Mouse (Mus musculus): ENCODE measurements at regions not wholly inside any gene's neighbourhood (a gene's known extent, or its start where the extent isn't known, plus 50 kb on each side); places are given as distances from the start of the nearest gene placed in this dataset.
"Not testable (repeated sequence)": the region's sequence is repeated elsewhere in the genome, so short reads cannot be mapped to it uniquely, and the experiment has no call there.

GRCm38 (mm10) chr8:8959021-8959786 lies 268.9 kb upstream of the Arglu1 start:
- Histone ChIP-seq H3K4me3 (no peak overlapping the region), H3K27ac (peak overlapping the region; percentile 64)
- TF ChIP-seq CTCF (conservative IDR thresholded peaks at IDR 0.05), result no peak
- no peak for DNase-seq (ENCODE audit: low spot score in 2 of 2)

- H3K27ac ChIP-seq, result peak overlapping the region; percentile 64; the same call in 1 of the 2 replicates
- not testable (repeated sequence) for H3K4me3 ChIP-seq; DNase-seq (ENCODE audit: low spot score in 2 of 2)
Observed at GRCm38 (mm10) chr8:8958140-8958539, 267.8 kb upstream of the Arglu1 start.

GRCm38 (mm10) chr8:8952212-8952611 lies 261.9 kb upstream of the Arglu1 start:
- no peak for DNase-seq (ENCODE audit: low spot score in 2 of 2)
- TF ChIP-seq CTCF (conservative IDR thresholded peaks at IDR 0.05), result no peak
- Histone ChIP-seq H3K27ac (no peak overlapping the region), H3K4me3 (no peak overlapping the region)

- Histone ChIP-seq H3K27ac (no peak overlapping the region), H3K4me3 (no peak overlapping the region)
- TF ChIP-seq CTCF (conservative IDR thresholded peaks at IDR 0.05), result no peak
- no peak for DNase-seq (ENCODE audit: low spot score in 2 of 2)
Observed at GRCm38 (mm10) chr8:8951186-8951585, 260.9 kb upstream of the Arglu1 start.

- Histone ChIP-seq H3K27ac (no peak overlapping the region), H3K4me3 (no peak overlapping the region)
- no peak for DNase-seq (ENCODE audit: low spot score in 2 of 2)
- no peak for TF ChIP-seq CTCF (conservative IDR thresholded peaks at IDR 0.05)
Observed at GRCm38 (mm10) chr8:8947516-8948161, 257.3 kb upstream of the Arglu1 start.

GRCm38 (mm10) chr8:8942991-8943390 lies 252.7 kb upstream of the Arglu1 start:
- Histone ChIP-seq H3K27ac (no peak overlapping the region), H3K4me3 (no peak overlapping the region)
- no peak for TF ChIP-seq CTCF (conservative IDR thresholded peaks at IDR 0.05)
- no peak for DNase-seq (ENCODE audit: low spot score in 2 of 2)

GRCm38 (mm10) chr8:8940899-8941298 lies 250.6 kb upstream of the Arglu1 start:
- no peak for DNase-seq (ENCODE audit: low spot score in 2 of 2)
- no peak for TF ChIP-seq CTCF (conservative IDR thresholded peaks at IDR 0.05)
- Histone ChIP-seq H3K27ac (no peak overlapping the region), H3K4me3 (no peak overlapping the region)

- no peak for TF ChIP-seq CTCF (conservative IDR thresholded peaks at IDR 0.05)
- DNase-seq (ENCODE audit: low spot score in 2 of 2), result no peak
- Histone ChIP-seq H3K4me3 (no peak overlapping the region), H3K27ac (no peak overlapping the region)
Observed at GRCm38 (mm10) chr8:8938536-8938935, 248.2 kb upstream of the Arglu1 start.

GRCm38 (mm10) chr8:8932466-8932865 lies 242.1 kb upstream of the Arglu1 start:
- no peak for TF ChIP-seq CTCF (conservative IDR thresholded peaks at IDR 0.05)
- DNase-seq (ENCODE audit: low spot score in 2 of 2), result no peak
- Histone ChIP-seq H3K4me3 (no peak overlapping the region), H3K27ac (no peak overlapping the region)

GRCm38 (mm10) chr8:8931746-8932145 lies 241.4 kb upstream of the Arglu1 start:
- H3K4me3 ChIP-seq, result no peak overlapping the region
- TF ChIP-seq CTCF (conservative IDR thresholded peaks at IDR 0.05), result no peak
- no peak overlapping the region for H3K27ac ChIP-seq
- no peak for DNase-seq (ENCODE audit: low spot score in 2 of 2)

- Histone ChIP-seq H3K27ac (no peak overlapping the region), H3K4me3 (no peak overlapping the region)
- no peak for DNase-seq (ENCODE audit: low spot score in 2 of 2)
- TF ChIP-seq CTCF (conservative IDR thresholded peaks at IDR 0.05), result no peak
Observed at GRCm38 (mm10) chr8:8928074-8928862, 237.9 kb upstream of the Arglu1 start.

- H3K4me3 ChIP-seq, result no peak overlapping the region
- no peak for DNase-seq (ENCODE audit: low spot score in 2 of 2)
- H3K27ac ChIP-seq, result no peak overlapping the region
- TF ChIP-seq CTCF (conservative IDR thresholded peaks at IDR 0.05), result no peak
Observed at GRCm38 (mm10) chr8:8921446-8921845, 231.1 kb upstream of the Arglu1 start.
